Mouse (Mus musculus) layer of hippocampus, adult 18-20 months (tissue): Measurements from ENCODE around the gene Rhot2. TPM values are rescaled to one million over a fixed set of nuclear protein-coding genes. Genes with fewer than 3 reads are reported as not detected.

Experiments
- DNase-seq, 2 experiments: peaks; one replicate each; pipeline ENCODE4 v3.0.0; 2022; ENCODE audit warnings: low spot score in 2 of 2
- total RNA-seq, 2 experiments: library from RNA; stranded (reverse); gene quantifications; 2 replicates each; pipeline ENCODE4 v1.2.3; 2021

Gene Rhot2
- total RNA-seq, 2 experiments from 2014 or later = 98.3 to 109 TPM

DNA sequence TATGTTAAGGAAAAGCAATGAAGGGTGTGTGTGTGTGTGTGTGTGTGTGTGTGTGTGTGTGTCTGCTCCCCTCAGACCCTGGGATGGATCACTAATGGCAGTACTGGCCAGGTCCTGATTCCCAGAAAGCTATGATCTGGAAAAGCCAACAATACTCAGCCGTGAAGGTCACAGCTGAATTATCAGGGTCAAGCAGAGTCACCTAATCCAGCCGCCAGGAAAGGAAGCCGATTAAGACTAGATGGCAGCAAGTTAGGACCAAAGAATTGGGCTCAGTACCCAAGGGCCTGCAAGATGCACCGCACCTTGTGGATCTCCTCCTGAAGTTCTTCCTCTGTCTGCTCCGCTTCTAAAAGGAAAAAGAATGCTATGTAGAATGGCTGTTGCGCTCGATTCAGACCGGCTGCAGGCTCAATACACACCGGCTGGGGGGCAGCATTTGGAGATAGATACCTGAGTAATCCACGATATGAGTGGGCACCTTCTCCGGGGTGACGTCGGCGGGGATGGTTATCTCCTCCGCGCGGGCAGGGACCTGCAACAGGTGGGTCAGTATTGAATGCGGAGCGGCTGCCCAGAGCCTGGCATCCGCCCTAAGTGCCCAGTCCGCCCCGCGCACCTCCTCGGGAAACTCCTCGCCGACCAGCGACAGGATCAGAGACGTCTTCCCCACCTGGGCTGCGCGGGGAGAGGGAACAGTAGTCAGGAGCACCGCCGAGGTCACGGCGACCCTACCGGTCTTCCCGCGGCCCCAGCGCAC, 835 bp downstream of the Rhot2 start:
- DNase-seq = no peak

DNA sequence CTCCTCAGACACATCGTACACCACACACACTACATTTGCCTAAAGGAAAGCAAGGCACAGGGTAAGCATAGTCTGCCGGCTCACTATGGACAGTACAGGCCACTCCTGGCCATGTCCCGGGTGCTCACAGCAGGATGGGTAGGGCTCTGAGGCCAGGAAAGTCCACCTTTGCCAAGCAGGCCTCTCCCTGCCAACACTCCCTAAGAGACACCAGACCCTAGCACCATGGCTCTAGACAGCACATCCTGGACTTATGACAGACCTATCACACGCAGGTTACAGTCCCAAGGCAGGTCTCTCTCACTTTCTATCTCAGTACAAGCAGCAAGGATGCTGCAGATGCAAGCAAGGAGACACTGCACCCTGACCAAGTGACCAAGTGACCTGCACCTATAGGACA, 1.5 kb downstream of the Rhot2 start:
- no peak for DNase-seq

DNA sequence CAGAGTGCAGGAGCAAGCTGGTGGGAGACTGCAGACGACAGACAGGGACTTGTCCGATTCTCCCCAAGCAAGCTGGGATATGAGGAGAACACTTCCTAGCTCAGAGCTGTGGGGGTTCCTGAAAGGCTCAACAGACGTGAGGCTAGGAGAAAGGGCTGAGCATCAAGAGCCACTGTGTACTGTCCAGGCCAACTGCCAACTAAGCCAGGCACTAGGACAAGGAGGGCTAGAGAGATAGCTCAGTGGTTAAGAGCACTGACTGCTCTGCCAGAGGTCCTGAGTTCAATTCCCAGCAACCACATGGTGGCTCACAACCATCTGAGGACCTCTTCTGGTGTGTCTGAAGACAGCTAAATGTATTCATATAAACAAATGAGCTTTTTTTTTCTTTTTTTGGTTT, 2.1 kb downstream of the Rhot2 start:
- DNase-seq = no peak

DNA sequence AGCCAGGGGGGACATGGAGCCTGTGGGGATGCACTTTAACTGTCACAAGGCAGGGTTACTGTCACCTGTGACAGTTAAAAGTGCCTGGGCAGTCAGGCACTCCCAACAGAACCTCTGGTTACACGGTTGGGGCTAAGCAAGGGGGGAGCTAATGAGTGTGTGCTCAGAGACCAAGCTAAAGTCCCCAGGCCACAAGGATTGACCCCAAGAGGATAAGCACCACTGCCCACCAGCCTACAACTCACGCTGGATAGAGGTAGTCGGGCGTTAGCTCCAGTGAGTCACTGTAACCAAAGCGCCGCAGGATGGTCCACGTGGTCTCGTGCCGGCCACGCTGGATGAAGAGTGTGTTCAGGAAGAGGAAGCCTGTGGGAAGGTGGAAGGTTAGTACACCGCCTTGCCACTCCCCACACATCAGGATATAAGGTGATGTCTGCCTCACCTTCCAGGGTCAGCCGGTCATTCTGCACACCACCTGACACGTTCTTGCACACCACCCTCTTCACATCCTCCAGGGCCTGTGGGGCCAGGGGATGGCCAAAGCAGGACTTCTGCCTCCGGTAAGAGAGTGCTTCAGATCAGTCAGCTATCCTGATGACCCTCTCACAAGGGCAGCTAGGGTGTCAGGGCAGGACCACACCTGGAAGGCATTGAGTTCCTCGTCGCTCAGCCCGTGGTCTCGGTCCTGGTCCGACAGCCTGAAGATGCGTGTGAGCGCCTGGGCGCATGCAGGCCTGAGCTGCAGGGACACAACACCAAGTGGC, 3.4 kb downstream of the Rhot2 start, which contains the start of gene Gm20683:
Gene Gm20683 (minus strand): TSS at position 647 of the 764 bp plus-strand sequence.
- DNase-seq = no peak

- no peak for DNase-seq
These were observed 4.1 kb downstream of the Rhot2 start for GRCm38 (mm10) chr17:25840519-25840918.

DNA sequence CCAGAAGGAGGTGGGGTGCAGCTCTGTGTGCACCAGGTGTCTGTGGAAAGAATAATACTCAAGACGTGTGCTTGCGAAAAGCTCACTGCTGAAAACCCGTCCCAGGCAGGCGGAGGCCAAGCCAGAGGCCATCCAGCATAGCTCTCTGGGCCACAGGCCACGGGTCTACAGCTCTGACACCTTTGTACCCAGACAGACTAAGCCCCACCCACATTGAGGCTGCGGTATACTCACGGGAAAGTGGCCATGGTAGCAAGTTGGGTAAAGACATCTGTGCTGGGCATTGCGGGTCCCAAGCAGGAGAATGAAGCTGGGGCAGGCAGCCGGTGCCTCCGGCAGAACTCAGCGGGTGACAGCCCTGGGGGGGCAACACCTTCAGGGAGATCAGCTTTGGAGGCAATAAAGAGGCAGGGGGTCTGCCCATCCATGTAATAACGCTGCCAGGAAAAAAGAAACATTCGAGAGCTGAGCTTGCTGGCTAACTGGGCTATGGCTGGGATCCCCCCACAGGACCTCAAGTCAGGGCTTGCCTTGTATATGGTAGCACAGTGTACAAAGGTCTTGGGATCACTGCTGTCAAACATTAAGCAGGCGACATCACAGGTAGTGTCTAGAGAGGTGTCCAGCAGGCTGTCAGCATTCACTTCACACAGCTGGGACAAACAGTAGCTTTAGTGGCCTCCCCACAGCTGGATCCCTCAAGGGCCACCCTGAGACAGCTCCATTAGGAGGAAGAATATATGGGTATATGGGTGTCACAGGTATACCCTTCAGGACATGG, 5.0 kb downstream of the Rhot2 start:
- DNase-seq = no peak

- DNase-seq = no peak
These were observed 5.7 kb downstream of the Rhot2 start for GRCm38 (mm10) chr17:25838904-25839303.

DNA sequence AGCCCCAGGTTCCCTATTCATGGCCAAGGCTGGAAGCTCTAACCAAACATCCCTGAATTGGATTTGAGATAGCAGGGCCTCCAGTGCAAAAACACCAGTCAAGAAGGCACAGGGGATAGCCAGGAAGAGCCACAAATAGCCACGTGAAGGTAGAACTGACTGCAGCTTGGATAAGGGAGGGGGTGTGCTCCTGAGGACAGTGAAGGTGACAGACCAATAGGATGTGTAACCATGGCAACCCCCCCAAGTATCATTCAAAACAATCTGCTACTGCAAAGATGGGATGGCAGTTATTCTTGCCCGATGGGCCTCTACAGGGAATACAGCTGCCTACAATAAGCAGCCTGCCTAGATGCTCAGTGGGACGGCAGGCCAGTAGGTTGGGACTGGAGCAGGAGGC, 7.1 kb downstream of the Rhot2 start:
- DNase-seq = peak in 1 of 2 experiments; percentile 51

DNA sequence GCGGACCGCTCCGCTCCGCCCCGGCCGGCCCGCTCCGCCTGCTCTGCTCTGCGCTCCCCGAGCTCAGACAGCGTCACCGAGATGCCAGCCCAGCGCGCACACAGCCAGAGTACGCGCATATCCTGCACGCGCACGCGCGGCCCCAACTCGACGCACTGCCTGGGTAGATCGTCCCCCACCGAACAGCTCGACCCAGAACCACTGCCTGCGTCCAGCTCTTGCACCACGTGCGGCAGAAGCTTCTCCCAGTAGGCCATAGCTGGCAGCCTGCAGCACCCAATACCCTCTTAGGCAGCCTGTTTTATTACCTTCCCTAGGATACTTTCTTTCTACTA, 7.6 kb downstream of the Rhot2 start, which contains the start of gene Rhbdl1:
Gene Rhbdl1 (minus strand): TSS at position 220 of the 335 bp plus-strand sequence.
- DNase-seq = peak; percentile 84 to 90

GRCm38 (mm10) chr17:25836397-25837075, 8.1 kb downstream of the Rhot2 start:
- DNase-seq = peak in 1 of 2 experiments; percentile 50

DNA sequence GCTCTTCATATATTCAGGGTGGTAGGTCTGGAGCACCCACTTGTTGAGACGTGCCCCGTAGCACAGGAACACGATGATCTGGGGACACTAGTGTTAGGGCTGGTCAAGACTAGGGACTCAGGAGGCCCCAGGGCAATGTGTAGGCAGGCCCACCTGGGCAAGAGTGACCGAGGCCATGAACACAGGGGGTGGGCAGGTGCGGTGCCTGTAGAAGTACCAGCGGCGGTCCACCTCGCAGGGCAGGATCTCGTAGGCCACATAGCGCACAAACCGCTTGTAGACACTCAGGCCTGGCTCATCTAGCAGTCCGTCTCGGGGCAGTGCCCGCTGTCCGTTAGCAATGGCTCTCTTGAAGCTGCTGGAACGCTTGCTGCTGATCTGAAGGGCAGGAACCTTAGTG, 8.8 kb downstream of the Rhot2 start:
- no peak for DNase-seq

- no peak for DNase-seq
These were observed 9.3 kb downstream of the Rhot2 start for GRCm38 (mm10) chr17:25835301-25835700.

- DNase-seq = no peak
These were observed 9.9 kb downstream of the Rhot2 start for GRCm38 (mm10) chr17:25834595-25835222.

GRCm38 (mm10) chr17:25833961-25834594, 10.6 kb downstream of the Rhot2 start:
- DNase-seq = no peak

DNA sequence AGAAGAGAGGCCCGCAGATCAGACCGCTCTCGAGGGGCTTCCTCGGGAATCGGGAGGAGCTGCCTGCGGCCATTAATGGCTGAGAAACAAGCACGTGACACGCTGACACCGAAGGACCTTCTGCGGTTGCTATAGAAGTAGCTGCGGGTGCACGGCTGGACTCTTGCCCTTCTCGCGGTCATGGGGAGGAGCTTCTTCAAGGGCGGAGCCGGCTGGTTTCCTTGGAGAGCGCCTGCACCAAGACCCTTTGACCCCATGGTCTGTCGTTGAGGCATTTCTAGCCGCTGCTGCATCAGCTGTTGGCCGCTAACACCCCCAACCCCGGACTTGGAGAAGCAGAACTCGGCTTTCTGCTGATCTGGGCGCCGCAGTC, 11.4 kb downstream of the Rhot2 start, which contains the start of gene Stub1:
Gene Stub1 (minus strand): TSS at position 114 of the 373 bp plus-strand sequence.
- DNase-seq = peak; percentile 79 to 87

- DNase-seq = peak; percentile 96 to 99
These were observed 12.0 kb downstream of the Rhot2 start for GRCm38 (mm10) chr17:25832436-25833290.

DNA sequence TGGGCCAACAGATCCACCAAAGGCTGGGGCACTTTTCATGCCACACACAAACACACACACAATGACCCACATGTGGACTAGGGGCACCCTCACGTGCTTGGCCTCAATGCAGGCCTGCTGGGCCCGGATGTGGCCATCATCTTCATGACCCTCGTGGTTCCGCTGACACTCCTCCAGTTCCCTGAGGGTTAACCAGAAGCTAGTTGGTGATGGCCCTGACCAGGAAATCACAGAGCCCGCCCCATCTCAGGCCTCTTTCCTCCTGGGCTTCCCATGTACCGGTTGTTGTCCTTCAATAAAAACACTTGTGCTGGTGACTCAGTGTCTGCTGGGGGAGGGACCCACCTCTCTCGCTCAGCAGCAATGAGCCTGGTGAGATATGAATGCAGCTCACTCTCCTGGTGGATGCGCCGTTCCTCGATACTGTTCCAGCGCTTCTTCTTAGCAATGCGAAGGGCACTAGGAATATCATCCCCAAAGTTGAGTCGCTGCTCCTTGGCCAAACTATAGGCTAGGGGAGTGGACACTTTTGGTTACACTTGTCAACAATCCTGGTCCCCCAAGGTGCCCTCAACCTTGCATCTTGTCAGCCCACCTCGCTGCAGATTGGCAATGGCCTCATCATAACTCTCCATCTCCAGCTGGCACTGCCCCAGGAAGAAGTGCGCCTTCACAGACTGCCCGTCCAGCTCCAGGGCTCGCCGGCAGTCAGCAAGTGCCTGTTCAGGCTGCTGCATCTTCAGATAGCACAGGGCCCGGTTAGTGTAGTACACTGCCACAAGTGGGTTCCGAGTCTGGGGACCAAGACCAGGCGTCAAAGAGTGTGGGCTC, 13.0 kb downstream of the Rhot2 start:
- no peak for DNase-seq

DNA sequence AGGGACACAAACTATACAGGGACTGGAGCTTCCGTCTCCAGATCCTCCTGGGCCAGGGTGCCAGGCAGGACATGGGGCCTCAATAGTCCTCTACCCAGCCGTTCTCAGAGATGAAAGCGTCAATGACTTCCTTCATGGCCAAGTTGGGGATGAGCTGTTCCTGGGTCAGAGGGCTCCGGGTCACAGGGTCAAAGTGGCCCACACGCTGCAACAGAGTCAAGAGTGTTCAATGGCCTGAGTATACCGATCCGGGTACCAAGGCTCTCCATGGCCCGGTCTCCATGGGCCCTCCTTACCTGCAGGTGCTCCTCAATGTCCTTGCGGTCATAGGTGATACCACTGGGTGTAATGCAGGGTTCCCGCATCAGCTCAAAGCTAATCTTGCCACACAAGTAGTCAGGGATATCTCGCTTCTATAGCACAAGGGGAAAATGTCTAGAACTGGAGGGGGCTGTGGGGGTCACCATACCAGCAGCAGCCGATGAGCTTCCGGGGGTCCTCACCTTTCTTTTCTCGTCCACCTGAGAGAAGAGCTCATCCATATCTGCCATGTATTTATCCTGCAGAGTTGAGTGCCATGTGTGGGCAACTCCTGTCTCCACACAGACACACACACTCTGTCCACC, 13.7 kb downstream of the Rhot2 start:
- no peak for DNase-seq
